Comparison of ENCODE assay signal across 23 mouse cellular contexts in genomic region chr14:54125510-54125909, GRCm38 (mm10).
DNase-seq lines count a peak whose midpoint lies in the region; ATAC-seq and TF ChIP-seq lines count a peak whose summit lies in the region.
"Had no signal": no experiment of that assay in that cellular context is flagged by ENCODE, and none has a peak within 500 bp of the region (broad histone marks: within the 10 kb centered on the region; RNA-seq: fewer than 3 reads in every experiment).

No protein-coding gene starts in this region.

- 0 out of 2 replicates have a peak, but pooled peaks have one; percentile 23 for ATAC-seq in embryonic facial prominence, embryonic 11.5 days (replicated peaks; ENCODE audit: insufficient number of reproducible peaks, low FRiP score, low TSS enrichment, low read depth)
- no peak for ATAC-seq in intestine, embryonic 14.5 days (replicated peaks; ENCODE audit: low FRiP score, low TSS enrichment, low read depth)
- ATAC-seq in intestine, embryonic 15.5 days: no peak
- ATAC-seq in midbrain, embryonic 14.5 days (ENCODE audit: low FRiP score, low TSS enrichment): no peak
- ATAC-seq in midbrain, postnatal 0 days (ENCODE audit: low FRiP score): no peak
- ATAC-seq in embryonic facial prominence, embryonic 12.5 days (ENCODE audit: insufficient number of reproducible peaks, insufficient read depth, low FRiP score, low TSS enrichment): peak; percentile 28; the same call in 1 of the 2 replicates
- ATAC-seq in megakaryocyte progenitor cell, adult 5-6 weeks (replicated peaks; ENCODE audit: poor library complexity): no peak
- ATAC-seq: forebrain, embryonic 14.5 days; midbrain, embryonic 13.5 days had no signal

- no peaks in the 10 kb centered on the region for H3K4me1 ChIP-seq in embryonic facial prominence, embryonic 11.5 days (ENCODE audit: control insufficient read depth, insufficient read depth, low read length)
- peaks cover 19% of the 10 kb centered on the region for H3K4me1 ChIP-seq in embryonic facial prominence, embryonic 10.5 days
- peaks cover 11% of the 10 kb centered on the region; the same call in 1 of the 2 replicates for H3K4me1 ChIP-seq in intestine, embryonic 14.5 days (replicated peaks; ENCODE audit: control insufficient read depth, insufficient read depth, low read length)
- no peaks in the 10 kb centered on the region for H3K4me1 ChIP-seq in intestine, embryonic 15.5 days (replicated peaks)
- no peaks in the 10 kb centered on the region for H3K4me1 ChIP-seq in midbrain, embryonic 14.5 days (ENCODE audit: control insufficient read depth, insufficient read depth, low read length)
- no peaks in the 10 kb centered on the region for H3K4me1 ChIP-seq in midbrain, postnatal 0 days (ENCODE audit: insufficient read depth, low read length)
- H3K4me1 ChIP-seq in embryonic facial prominence, embryonic 12.5 days: peaks cover 7% of the 10 kb centered on the region

- no peaks in the 10 kb centered on the region for H3K27me3 ChIP-seq in embryonic facial prominence, embryonic 11.5 days (ENCODE audit: control insufficient read depth, insufficient read depth, low read length)
- H3K27me3 ChIP-seq in embryonic facial prominence, embryonic 10.5 days (replicated peaks; ENCODE audit: low read depth, poor library complexity, severe bottlenecking): no peaks in the 10 kb centered on the region
- no peaks in the 10 kb centered on the region for H3K27me3 ChIP-seq in intestine, embryonic 14.5 days (replicated peaks; ENCODE audit: control insufficient read depth, insufficient read depth, low read length)
- no peaks in the 10 kb centered on the region for H3K27me3 ChIP-seq in intestine, embryonic 15.5 days (replicated peaks)
- no peaks in the 10 kb centered on the region for H3K27me3 ChIP-seq in midbrain, embryonic 14.5 days (ENCODE audit: control insufficient read depth, insufficient read depth, low read length)
- no peaks in the 10 kb centered on the region for H3K27me3 ChIP-seq in midbrain, postnatal 0 days (ENCODE audit: insufficient read depth, low read length)
- H3K27me3 ChIP-seq in embryonic facial prominence, embryonic 12.5 days: no peaks in the 10 kb centered on the region
- H3K27me3 ChIP-seq: limb, embryonic 13.5 days; midbrain, embryonic 13.5 days; stomach, embryonic 15.5 days had no signal

- no peaks in the 10 kb centered on the region for H3K9me3 ChIP-seq in embryonic facial prominence, embryonic 11.5 days (replicated peaks; ENCODE audit: control insufficient read depth, low read length)
- H3K9me3 ChIP-seq in embryonic facial prominence, embryonic 10.5 days: no peaks in the 10 kb centered on the region
- no peaks in the 10 kb centered on the region for H3K9me3 ChIP-seq in intestine, embryonic 14.5 days (ENCODE audit: control insufficient read depth, low read length)
- H3K9me3 ChIP-seq in intestine, embryonic 15.5 days: no peaks in the 10 kb centered on the region
- no peaks in the 10 kb centered on the region for H3K9me3 ChIP-seq in midbrain, embryonic 14.5 days (ENCODE audit: control insufficient read depth, low read length)
- H3K9me3 ChIP-seq in midbrain, postnatal 0 days (ENCODE audit: low read length): no peaks in the 10 kb centered on the region
- no peaks in the 10 kb centered on the region for H3K9me3 ChIP-seq in embryonic facial prominence, embryonic 12.5 days
- H3K9me3 ChIP-seq: limb, embryonic 13.5 days; liver, embryonic 13.5 days; midbrain, embryonic 13.5 days; stomach, embryonic 15.5 days had no signal

- DNase-seq in embryonic facial prominence, embryonic 11.5 days (ENCODE audit: low spot score): peak; percentile 13
- DNase-seq in embryonic facial prominence, embryonic 10.5 days (ENCODE audit: low spot score): no peak
- DNase-seq in intestine, embryonic 14.5 days (ENCODE audit: low spot score): peak; percentile 40
- peak; percentile 36 for DNase-seq in midbrain, embryonic 14.5 days
- DNase-seq in midbrain, postnatal 0 days (ENCODE audit: low spot score): no peak
- DNase-seq: adrenal gland, postnatal 25 days; B cell, adult 2 months; cerebellum, adult 18-20 months; gastrocnemius, postnatal 25 days; heart, postnatal 14 days; kidney, adult 11 months; liver, embryonic 13.5 days; lung, postnatal 10 days had no signal

- no peak overlapping the region for H3K4me3 ChIP-seq in embryonic facial prominence, embryonic 11.5 days (ENCODE audit: low read depth, low read length)
- no peak overlapping the region for H3K4me3 ChIP-seq in embryonic facial prominence, embryonic 10.5 days
- H3K4me3 ChIP-seq in intestine, embryonic 14.5 days (ENCODE audit: low read depth, low read length): no peak overlapping the region
- no peak overlapping the region for H3K4me3 ChIP-seq in intestine, embryonic 15.5 days (replicated peaks)
- no peak overlapping the region for H3K4me3 ChIP-seq in midbrain, embryonic 14.5 days (replicated peaks; ENCODE audit: low read depth, low read length)
- no peak overlapping the region for H3K4me3 ChIP-seq in midbrain, postnatal 0 days (ENCODE audit: low read depth, low read length)
- H3K4me3 ChIP-seq in embryonic facial prominence, embryonic 12.5 days: no peak overlapping the region
- H3K4me3 ChIP-seq: limb, embryonic 13.5 days; liver, embryonic 13.5 days; midbrain, embryonic 13.5 days; myocyte; stomach, embryonic 15.5 days had no signal

- no peak overlapping the region for H3K9ac ChIP-seq in embryonic facial prominence, embryonic 11.5 days (replicated peaks; ENCODE audit: low read length)
- H3K9ac ChIP-seq in intestine, embryonic 14.5 days (ENCODE audit: low read length): no peak overlapping the region
- no peak overlapping the region for H3K9ac ChIP-seq in intestine, embryonic 15.5 days
- H3K9ac ChIP-seq in midbrain, embryonic 14.5 days (replicated peaks; ENCODE audit: low read length): no peak overlapping the region
- no peak overlapping the region for H3K9ac ChIP-seq in midbrain, postnatal 0 days (replicated peaks; ENCODE audit: low read length, poor library complexity, severe bottlenecking)
- no peak overlapping the region for H3K9ac ChIP-seq in embryonic facial prominence, embryonic 12.5 days
- H3K9ac ChIP-seq: hindbrain, embryonic 14.5 days; limb, embryonic 13.5 days; liver, embryonic 13.5 days; midbrain, embryonic 13.5 days; stomach, embryonic 15.5 days had no signal

- no peak overlapping the region for H3K27ac ChIP-seq in embryonic facial prominence, embryonic 11.5 days (replicated peaks; ENCODE audit: low read depth, low read length)
- no peak overlapping the region for H3K27ac ChIP-seq in embryonic facial prominence, embryonic 10.5 days (replicated peaks)
- H3K27ac ChIP-seq in intestine, embryonic 14.5 days (ENCODE audit: low read depth): no peak overlapping the region
- no peak overlapping the region for H3K27ac ChIP-seq in intestine, embryonic 15.5 days
- no peak overlapping the region for H3K27ac ChIP-seq in midbrain, embryonic 14.5 days (replicated peaks; ENCODE audit: low read depth, low read length)
- H3K27ac ChIP-seq in midbrain, postnatal 0 days (ENCODE audit: low read depth, low read length): no peak overlapping the region
- no peak overlapping the region for H3K27ac ChIP-seq in embryonic facial prominence, embryonic 12.5 days
- H3K27ac ChIP-seq: hindbrain, embryonic 14.5 days; limb, embryonic 13.5 days; liver, embryonic 13.5 days; midbrain, embryonic 13.5 days; stomach, embryonic 15.5 days had no signal

- TF ChIP-seq CTCF in midbrain, postnatal 0 days (IDR thresholded peaks at IDR 0.05): no peak

- no peaks in the 10 kb centered on the region for H3K36me3 ChIP-seq in embryonic facial prominence, embryonic 11.5 days (replicated peaks; ENCODE audit: control insufficient read depth, insufficient read depth, low read depth, low read length)
- H3K36me3 ChIP-seq in embryonic facial prominence, embryonic 10.5 days (replicated peaks): no peaks in the 10 kb centered on the region
- H3K36me3 ChIP-seq in intestine, embryonic 14.5 days (ENCODE audit: control insufficient read depth, insufficient read depth, low read length): no peaks in the 10 kb centered on the region
- H3K36me3 ChIP-seq in intestine, embryonic 15.5 days: no peaks in the 10 kb centered on the region
- H3K36me3 ChIP-seq in midbrain, embryonic 14.5 days (ENCODE audit: control insufficient read depth, insufficient read depth, low read length): no peaks in the 10 kb centered on the region
- H3K36me3 ChIP-seq in midbrain, postnatal 0 days (ENCODE audit: insufficient read depth, low read length): no peaks in the 10 kb centered on the region
- H3K36me3 ChIP-seq in embryonic facial prominence, embryonic 12.5 days: no peaks in the 10 kb centered on the region
- H3K36me3 ChIP-seq: limb, embryonic 13.5 days; liver, embryonic 13.5 days; midbrain, embryonic 13.5 days; stomach, embryonic 15.5 days had no signal

- H3K4me2 ChIP-seq in embryonic facial prominence, embryonic 11.5 days (ENCODE audit: low read depth, low read length): no peak overlapping the region
- H3K4me2 ChIP-seq in intestine, embryonic 14.5 days (ENCODE audit: low read length): no peak overlapping the region
- H3K4me2 ChIP-seq in intestine, embryonic 15.5 days (replicated peaks): no peak overlapping the region
- H3K4me2 ChIP-seq in midbrain, embryonic 14.5 days (ENCODE audit: low read length): no peak overlapping the region
- H3K4me2 ChIP-seq in midbrain, postnatal 0 days (ENCODE audit: low read depth, low read length, poor library complexity, severe bottlenecking): no peak overlapping the region
- no peak overlapping the region for H3K4me2 ChIP-seq in embryonic facial prominence, embryonic 12.5 days (replicated peaks)
- H3K4me2 ChIP-seq: heart, embryonic 11.5 days; hindbrain, embryonic 14.5 days; limb, embryonic 13.5 days; liver, embryonic 13.5 days; midbrain, embryonic 13.5 days; stomach, embryonic 15.5 days had no signal

Comparison
In these comparisons a context has a peak if more than half of its experiments do, and no peak if none do; other contexts are left out.
1. DNase-seq: peak in embryonic facial prominence, embryonic 11.5 days (single experiment), intestine, embryonic 14.5 days (single experiment) and midbrain, embryonic 14.5 days (single experiment); none in embryonic facial prominence, embryonic 10.5 days (single experiment) and midbrain, postnatal 0 days (single experiment).
2. ATAC-seq: peak in embryonic facial prominence, embryonic 11.5 days (single experiment) and embryonic facial prominence, embryonic 12.5 days (single experiment); none in intestine, embryonic 14.5 days (single experiment), intestine, embryonic 15.5 days (single experiment), midbrain, embryonic 14.5 days (single experiment), midbrain, postnatal 0 days (single experiment) and megakaryocyte progenitor cell, adult 5-6 weeks (single experiment).